Comparison of ENCODE assay signal across 11 mouse cellular contexts in the genomic region with DNA sequence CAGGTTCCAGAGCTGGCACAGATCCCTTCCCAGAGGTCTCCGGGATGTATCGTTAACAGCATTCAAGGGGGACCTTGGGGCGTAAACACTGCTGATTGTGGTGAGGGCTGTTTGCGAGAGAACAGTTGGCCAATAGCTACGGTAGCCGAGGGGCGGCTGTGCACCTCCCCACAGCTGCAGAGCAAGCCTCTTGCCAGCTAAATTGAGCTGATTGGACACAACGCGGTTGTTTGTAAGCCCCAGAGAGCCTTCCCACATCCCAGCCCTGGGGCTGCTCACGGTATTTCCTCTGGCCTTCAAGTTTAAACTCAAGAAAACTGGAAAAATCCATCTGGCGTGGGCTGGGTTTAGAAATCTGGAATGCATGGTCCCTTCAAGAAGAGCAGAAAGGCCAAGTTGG.
DNase-seq lines count a peak whose midpoint lies in the region; TF ChIP-seq lines count a peak whose summit lies in the region.
"Had no signal": no experiment of that assay in that cellular context is flagged by ENCODE, and none has a peak within 500 bp of the region (broad histone marks: within the 10 kb centered on the region; RNA-seq: fewer than 3 reads in every experiment).

No protein-coding gene starts in this region.

- no peaks in the 10 kb centered on the region for H3K9me3 ChIP-seq in heart, embryonic 10.5 days

- WGBS in heart, embryonic 10.5 days = 85% methylated on average over 11 of the region's 11 CpGs

- H3K27ac ChIP-seq in heart, embryonic 10.5 days = no peak overlapping the region
- H3K27ac ChIP-seq in embryonic fibroblast, embryonic 13.5 days (ENCODE audit: insufficient read depth, low read length) = 0 out of 2 replicates have a peak overlapping the region, but pooled peaks have one; percentile 21
- H3K27ac ChIP-seq: liver, embryonic 14.5 days had no signal

- no peak for TF ChIP-seq CTCF in embryonic fibroblast, embryonic 13.5 days (IDR thresholded peaks at IDR 0.05; ENCODE audit: borderline replicate concordance, insufficient read depth, low read length)

- DNase-seq in heart, adult 11 months = peak; percentile 99
- DNase-seq in heart, embryonic 10.5 days (ENCODE audit: low spot score) = no peak
- DNase-seq in kidney, adult 8-10 months = peak; percentile 17 to 28
- DNase-seq in lung, postnatal 4 days = peak; percentile 29 to 75
- DNase-seq in spleen, postnatal 10 days (ENCODE audit: low spot score in 2 of 2) = no peak
- DNase-seq in layer of hippocampus, adult 9-11 months = no peak
- DNase-seq in right cerebral cortex, postnatal 25 days = no peak
- DNase-seq: cerebellum, postnatal 25 days; right cerebral cortex, postnatal 4 days had no signal

- H3K4me3 ChIP-seq in heart, embryonic 10.5 days = no peak overlapping the region
- H3K4me3 ChIP-seq in embryonic fibroblast, embryonic 13.5 days (ENCODE audit: insufficient read depth, low read length) = no peak overlapping the region

- no peaks in the 10 kb centered on the region for H3K36me3 ChIP-seq in heart, embryonic 10.5 days

- no peaks in the 10 kb centered on the region for H3K27me3 ChIP-seq in heart, embryonic 10.5 days (ENCODE audit: insufficient read depth, poor library complexity, severe bottlenecking)

- no peak for TF ChIP-seq POLR2A in embryonic fibroblast, embryonic 13.5 days (IDR thresholded peaks at IDR 0.05; ENCODE audit: low read depth, low read length)

- peaks cover 13% of the 10 kb centered on the region; the same call in 1 of the 2 replicates for H3K4me1 ChIP-seq in heart, embryonic 10.5 days
- peaks cover 14% of the 10 kb centered on the region for H3K4me1 ChIP-seq in embryonic fibroblast, embryonic 13.5 days (ENCODE audit: control insufficient read depth, insufficient read depth, low read length)

Comparison
In these comparisons a context has a peak if more than half of its experiments do, and no peak if none do; other contexts are left out.
1. DNase-seq: peak in heart, adult 11 months (single experiment), kidney, adult 8-10 months (2 of 2) and lung, postnatal 4 days (2 of 2); none in heart, embryonic 10.5 days (single experiment), spleen, postnatal 10 days (0 of 2), layer of hippocampus, adult 9-11 months (single experiment) and right cerebral cortex, postnatal 25 days (single experiment).